Mouse (Mus musculus): ENCODE results near the gene Gstt2. TPM values are rescaled to one million over a fixed set of nuclear protein-coding genes. Genes with fewer than 3 reads are reported as not detected.

The Gstt2 gene
- total and polyA plus RNA-seq, 2 experiments: 308 to 830 TPM

DNA sequence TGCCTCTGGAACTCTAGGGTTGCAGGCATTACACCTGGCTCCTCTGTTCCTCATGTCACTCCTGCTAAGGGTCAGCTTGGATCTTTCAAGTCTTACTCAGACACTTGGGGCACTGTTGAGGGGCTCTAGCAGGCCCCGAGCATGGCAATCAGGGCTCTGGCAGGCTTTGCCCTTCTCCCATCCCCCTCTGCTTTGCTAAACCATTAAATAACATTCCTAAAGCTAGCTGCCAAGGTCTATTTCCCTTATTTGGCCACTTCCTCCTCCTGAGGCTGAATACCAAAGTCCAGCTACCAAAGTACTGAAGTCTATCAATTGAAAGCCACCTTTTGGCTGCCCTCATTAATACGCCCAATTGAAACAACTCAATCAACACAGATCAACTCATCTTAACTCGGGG, 42.3 kb downstream of the Gstt2 start:
- H3K27ac ChIP-seq (replicated peaks; ENCODE audit: insufficient read depth, low read depth, low read length): peak overlapping the region; percentile 86
- no peaks in the 10 kb centered on the region for H3K27me3 ChIP-seq (ENCODE audit: control insufficient read depth, insufficient read depth, low read length)
- H3K9ac ChIP-seq (ENCODE audit: low read depth, low read length): peak overlapping the region; percentile 69
- H3K36me3 ChIP-seq (ENCODE audit: control insufficient read depth, insufficient read depth, low read length): no peaks in the 10 kb centered on the region
- TF ChIP-seq POLR2A (IDR thresholded peaks at IDR 0.05; ENCODE audit: extremely low read depth, insufficient read depth, low read length): no peak
- no peak for TF ChIP-seq CTCF (IDR thresholded peaks at IDR 0.05; ENCODE audit: low read depth, low read length)
- 13% methylated on average over 3 of the region's 3 CpGs for WGBS
- peak; percentile 97 for DNase-seq (ENCODE audit: extremely low read depth, low read depth, low spot score)
- no peak overlapping the region; the same call in 1 of the 2 replicates for H3K4me3 ChIP-seq (ENCODE audit: insufficient read depth, low read depth, low read length)
- H3K79me2 ChIP-seq (ENCODE audit: control insufficient read depth, insufficient read depth, low read length): peaks cover 12% of the 10 kb centered on the region; the same call in 1 of the 2 replicates
- peaks cover 29% of the 10 kb centered on the region for H3K4me1 ChIP-seq (ENCODE audit: control insufficient read depth, insufficient read depth, low read length)

DNA sequence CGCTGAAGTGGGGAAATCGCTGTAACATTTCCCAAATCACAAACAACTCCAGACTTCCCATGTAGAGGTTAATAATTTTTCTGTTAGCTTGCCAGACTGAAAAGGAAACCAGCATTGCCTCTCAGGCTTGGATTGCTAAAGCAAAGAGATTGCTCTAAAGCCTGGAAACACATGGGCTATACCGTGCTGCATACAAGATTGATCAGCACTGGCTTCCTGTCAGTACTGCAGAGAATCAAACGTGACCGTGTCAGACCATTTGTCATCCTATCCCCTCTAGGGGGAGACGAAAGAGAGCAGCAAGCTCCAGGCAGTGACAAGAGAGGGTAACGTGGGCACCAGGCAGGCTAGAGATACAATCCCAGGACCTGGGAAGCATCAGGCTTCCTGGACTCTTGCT, 46.5 kb downstream of the Gstt2 start:
- H3K27ac ChIP-seq (replicated peaks; ENCODE audit: insufficient read depth, low read depth, low read length): peak overlapping the region; percentile 83
- no peak overlapping the region for H3K4me3 ChIP-seq (ENCODE audit: insufficient read depth, low read depth, low read length)
- 5% methylated on average over 7 of the region's 7 CpGs for WGBS
- H3K4me1 ChIP-seq (ENCODE audit: control insufficient read depth, insufficient read depth, low read length): peaks cover 40% of the 10 kb centered on the region
- peak overlapping the region; percentile 35 for H3K9ac ChIP-seq (ENCODE audit: low read depth, low read length)
- H3K36me3 ChIP-seq (ENCODE audit: control insufficient read depth, insufficient read depth, low read length): peaks cover 7% of the 10 kb centered on the region; the same call in 1 of the 2 replicates
- peak; percentile 67 for DNase-seq (ENCODE audit: extremely low read depth, low read depth, low spot score)
- no peaks in the 10 kb centered on the region for H3K27me3 ChIP-seq (ENCODE audit: control insufficient read depth, insufficient read depth, low read length)
- TF ChIP-seq POLR2A (IDR thresholded peaks at IDR 0.05; ENCODE audit: extremely low read depth, insufficient read depth, low read length) (no peak), CTCF (IDR thresholded peaks at IDR 0.05; ENCODE audit: low read depth, low read length) (no peak)
- peaks cover 9% of the 10 kb centered on the region; the same call in 1 of the 2 replicates for H3K79me2 ChIP-seq (ENCODE audit: control insufficient read depth, insufficient read depth, low read length)

DNA sequence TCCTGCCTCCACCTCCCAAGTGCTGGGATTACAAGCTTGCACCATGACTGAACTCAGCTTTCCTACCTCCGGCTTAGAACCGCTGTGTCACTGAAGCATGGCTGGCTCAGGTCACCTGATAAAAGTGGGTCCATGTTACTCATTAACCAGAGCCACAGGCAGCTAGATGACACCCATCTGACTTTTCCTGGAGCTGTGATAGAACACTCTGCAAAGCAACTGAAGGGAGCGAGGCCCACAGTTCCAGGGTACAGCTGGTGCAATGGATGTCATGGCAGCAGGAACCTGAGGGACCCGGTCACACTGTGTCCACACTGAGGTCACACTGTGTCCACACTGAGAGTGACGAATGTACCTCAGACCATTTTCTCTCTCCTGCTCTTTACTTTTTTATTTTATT, 47.4 kb downstream of the Gstt2 start:
- no peak for TF ChIP-seq POLR2A (IDR thresholded peaks at IDR 0.05; ENCODE audit: extremely low read depth, insufficient read depth, low read length)
- no peak for TF ChIP-seq CTCF (IDR thresholded peaks at IDR 0.05; ENCODE audit: low read depth, low read length)
- no peak overlapping the region for H3K9ac ChIP-seq (ENCODE audit: low read depth, low read length)
- peaks cover 9% of the 10 kb centered on the region; the same call in 1 of the 2 replicates for H3K79me2 ChIP-seq (ENCODE audit: control insufficient read depth, insufficient read depth, low read length)
- no peak overlapping the region for H3K4me3 ChIP-seq (ENCODE audit: insufficient read depth, low read depth, low read length)
- H3K27me3 ChIP-seq (ENCODE audit: control insufficient read depth, insufficient read depth, low read length): no peaks in the 10 kb centered on the region
- peak overlapping the region; percentile 83 for H3K27ac ChIP-seq (replicated peaks; ENCODE audit: insufficient read depth, low read depth, low read length)
- peaks cover 41% of the 10 kb centered on the region for H3K4me1 ChIP-seq (ENCODE audit: control insufficient read depth, insufficient read depth, low read length)
- 26% methylated on average over 5 of the region's 5 CpGs for WGBS
- peaks cover 8% of the 10 kb centered on the region for H3K36me3 ChIP-seq (ENCODE audit: control insufficient read depth, insufficient read depth, low read length)
- DNase-seq (ENCODE audit: extremely low read depth, low read depth, low spot score): peak; percentile 99

DNA sequence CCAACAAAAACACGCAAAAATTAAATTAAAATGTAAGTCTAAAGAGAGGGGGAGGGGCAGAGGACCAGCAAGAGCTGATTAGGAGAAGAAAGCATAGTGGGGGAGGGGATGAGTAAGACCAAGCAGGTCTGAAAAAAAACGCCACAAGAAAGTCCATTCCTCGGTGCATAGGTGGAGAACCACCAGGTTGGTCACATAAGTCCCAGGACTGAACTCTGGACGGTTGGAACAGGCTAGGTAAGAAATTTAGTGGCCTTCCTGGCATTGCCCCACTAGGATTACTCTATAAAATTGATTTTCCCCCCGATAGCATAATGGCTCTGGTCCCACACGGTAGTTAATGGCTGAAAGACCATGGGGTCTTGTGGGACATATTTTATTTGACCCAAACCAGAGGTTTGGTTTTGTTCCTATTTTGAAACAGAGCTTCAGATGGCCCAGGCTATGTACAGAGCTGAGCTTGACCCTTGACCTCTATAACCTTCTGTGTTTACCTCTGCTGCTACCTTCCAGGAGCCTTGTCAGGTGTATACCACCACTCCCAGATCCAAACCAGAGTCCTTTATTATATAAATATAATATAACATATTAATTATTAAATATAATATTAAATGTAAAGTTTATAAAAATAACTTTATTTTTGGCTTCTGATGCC, 48.0 kb downstream of the Gstt2 start:
- H3K4me1 ChIP-seq (ENCODE audit: control insufficient read depth, insufficient read depth, low read length): peaks cover 41% of the 10 kb centered on the region
- peaks cover 8% of the 10 kb centered on the region for H3K36me3 ChIP-seq (ENCODE audit: control insufficient read depth, insufficient read depth, low read length)
- DNase-seq (ENCODE audit: extremely low read depth, low read depth, low spot score): peak; percentile 78
- H3K9ac ChIP-seq (ENCODE audit: low read depth, low read length): no peak overlapping the region; the same call in 1 of the 2 replicates
- peaks cover 6% of the 10 kb centered on the region; the same call in 1 of the 2 replicates for H3K79me2 ChIP-seq (ENCODE audit: control insufficient read depth, insufficient read depth, low read length)
- peak overlapping the region; percentile 81 for H3K27ac ChIP-seq (replicated peaks; ENCODE audit: insufficient read depth, low read depth, low read length)
- no peak overlapping the region for H3K4me3 ChIP-seq (ENCODE audit: insufficient read depth, low read depth, low read length)
- 36% methylated on average over 6 of the region's 6 CpGs for WGBS
- no peaks in the 10 kb centered on the region for H3K27me3 ChIP-seq (ENCODE audit: control insufficient read depth, insufficient read depth, low read length)
- TF ChIP-seq CTCF (IDR thresholded peaks at IDR 0.05; ENCODE audit: low read depth, low read length): no peak
- no peak for TF ChIP-seq POLR2A (IDR thresholded peaks at IDR 0.05; ENCODE audit: extremely low read depth, insufficient read depth, low read length)

DNA sequence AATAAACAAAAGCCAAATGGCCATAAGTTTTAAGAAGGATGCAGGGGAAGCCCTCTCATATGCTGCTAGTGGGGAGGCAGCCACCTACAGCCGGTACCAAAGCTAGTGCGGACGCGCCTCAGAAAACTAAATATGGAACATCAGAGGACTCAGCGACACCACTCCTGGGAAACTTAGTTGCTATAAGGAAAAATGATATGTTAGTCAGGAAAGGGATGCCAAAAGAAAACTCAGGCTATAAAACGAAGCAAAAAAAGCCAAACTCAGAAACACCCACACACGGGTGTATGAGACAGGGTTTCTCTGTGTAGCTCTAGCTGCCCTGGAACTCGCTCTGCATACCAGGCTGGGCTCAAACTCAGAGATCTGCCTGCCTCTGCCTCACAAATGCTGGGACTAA, 48.9 kb downstream of the Gstt2 start:
- peaks cover 44% of the 10 kb centered on the region for H3K4me1 ChIP-seq (ENCODE audit: control insufficient read depth, insufficient read depth, low read length)
- no peaks in the 10 kb centered on the region for H3K27me3 ChIP-seq (ENCODE audit: control insufficient read depth, insufficient read depth, low read length)
- H3K9ac ChIP-seq (ENCODE audit: low read depth, low read length): no peak overlapping the region
- peaks cover 8% of the 10 kb centered on the region for H3K36me3 ChIP-seq (ENCODE audit: control insufficient read depth, insufficient read depth, low read length)
- 95% methylated on average over 8 of the region's 8 CpGs for WGBS
- no peak overlapping the region for H3K4me3 ChIP-seq (ENCODE audit: insufficient read depth, low read depth, low read length)
- no peak overlapping the region for H3K27ac ChIP-seq (replicated peaks; ENCODE audit: insufficient read depth, low read depth, low read length)
- H3K79me2 ChIP-seq (ENCODE audit: control insufficient read depth, insufficient read depth, low read length): peaks cover 3% of the 10 kb centered on the region; the same call in 1 of the 2 replicates
- TF ChIP-seq POLR2A (IDR thresholded peaks at IDR 0.05; ENCODE audit: extremely low read depth, insufficient read depth, low read length): no peak
- no peak for TF ChIP-seq CTCF (IDR thresholded peaks at IDR 0.05; ENCODE audit: low read depth, low read length)
- no peak for DNase-seq (ENCODE audit: extremely low read depth, low read depth, low spot score)

DNA sequence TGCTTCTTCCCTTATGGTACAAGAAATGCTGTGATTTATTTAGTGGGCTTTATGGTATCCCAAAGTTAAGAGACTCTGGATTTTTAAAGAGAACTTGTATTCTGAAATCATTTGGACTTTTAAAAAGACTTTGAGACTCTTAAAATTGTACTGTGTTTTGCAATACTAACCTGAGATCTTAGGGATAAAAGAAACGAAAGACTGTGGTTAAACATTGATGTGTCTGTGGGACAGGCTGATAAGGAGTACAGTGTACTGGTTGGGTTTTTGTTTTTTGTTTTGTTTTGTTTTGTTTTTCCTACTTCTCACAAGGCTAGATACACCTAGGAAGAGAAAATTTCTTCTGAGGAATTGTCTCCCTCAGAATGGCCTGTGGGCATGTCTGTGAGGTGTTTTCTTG, 51.8 kb downstream of the Gstt2 start:
- 21% methylated on average over 1 of the region's 1 CpGs for WGBS
- Histone ChIP-seq H3K4me1 (ENCODE audit: control insufficient read depth, insufficient read depth, low read length) (peaks cover 44% of the 10 kb centered on the region), H3K27ac (replicated peaks; ENCODE audit: insufficient read depth, low read depth, low read length) (peak overlapping the region; percentile 84), H3K36me3 (ENCODE audit: control insufficient read depth, insufficient read depth, low read length) (peaks cover 8% of the 10 kb centered on the region), H3K4me3 (ENCODE audit: insufficient read depth, low read depth, low read length) (no peak overlapping the region), H3K9ac (ENCODE audit: low read depth, low read length) (peak overlapping the region; percentile 17; the same call in 1 of the 2 replicates), H3K79me2 (ENCODE audit: control insufficient read depth, insufficient read depth, low read length) (peaks cover 3% of the 10 kb centered on the region; the same call in 1 of the 2 replicates), H3K27me3 (ENCODE audit: control insufficient read depth, insufficient read depth, low read length) (no peaks in the 10 kb centered on the region)
- peak; percentile 90 for DNase-seq (ENCODE audit: extremely low read depth, low read depth, low spot score)
- TF ChIP-seq POLR2A (IDR thresholded peaks at IDR 0.05; ENCODE audit: extremely low read depth, insufficient read depth, low read length) (no peak), CTCF (IDR thresholded peaks at IDR 0.05; ENCODE audit: low read depth, low read length) (no peak)

Other genes with a start within 250 kb of the Gstt2 start
- gene Ggt5, start 248.1 kb downstream of the Gstt2 start, total RNA-seq (2014; rRNA removed): 1.2 and 2.0 TPM in 2 replicates
- gene Ggt5, start 248.1 kb downstream of the Gstt2 start, polyA plus RNA-seq (2012; rRNA removed): 7.0 and 10.6 TPM in 2 replicates
- 1.0 and 1.1 TPM in 2 replicates for gene Susd2, start 193.4 kb downstream of the Gstt2 start, total RNA-seq (2014; rRNA removed)
- 2.0 and 2.8 TPM in 2 replicates for gene Susd2, start 193.4 kb downstream of the Gstt2 start, polyA plus RNA-seq (2012; rRNA removed)
- 7.8 and 12.7 TPM in 2 replicates for gene Cabin1, start 73.1 kb downstream of the Gstt2 start, total RNA-seq (2014; rRNA removed)
- gene Cabin1, start 73.1 kb downstream of the Gstt2 start, polyA plus RNA-seq (2012; rRNA removed): 7.7 and 10.1 TPM in 2 replicates
- 347 and 388 TPM in 2 replicates for gene Ddt, start 64.0 kb downstream of the Gstt2 start, total RNA-seq (2014; rRNA removed)
- 898 and 914 TPM in 2 replicates for gene Ddt, start 64.0 kb downstream of the Gstt2 start, polyA plus RNA-seq (2012; rRNA removed)
- not detected in 2 replicates for gene Gm20441, start 56.5 kb downstream of the Gstt2 start, total RNA-seq (2014; rRNA removed)
- gene Gm20441, start 56.5 kb downstream of the Gstt2 start, polyA plus RNA-seq (2012; rRNA removed): 0.37 and 0.80 TPM in 2 replicates
- 126 and 181 TPM in 2 replicates for gene Gstt3, start 56.0 kb downstream of the Gstt2 start, total RNA-seq (2014; rRNA removed)
- 198 and 213 TPM in 2 replicates for gene Gstt3, start 56.0 kb downstream of the Gstt2 start, polyA plus RNA-seq (2012; rRNA removed)
- gene Gstt1, start 38.8 kb downstream of the Gstt2 start, total RNA-seq (2014; rRNA removed): 458 and 622 TPM in 2 replicates
- 1,012 and 1,223 TPM in 2 replicates for gene Gstt1, start 38.8 kb downstream of the Gstt2 start, polyA plus RNA-seq (2012; rRNA removed)
- 0.09 TPM in 1 of 2 replicates, not detected in the other for gene Gstt4, start 14.9 kb downstream of the Gstt2 start, total RNA-seq (2014; rRNA removed)
- not detected in 2 replicates for gene Gstt4, start 14.9 kb downstream of the Gstt2 start, polyA plus RNA-seq (2012; rRNA removed)
- gene Mif, start 22.8 kb upstream of the Gstt2 start, total RNA-seq (2014; rRNA removed): 211 and 380 TPM in 2 replicates
- gene Mif, start 22.8 kb upstream of the Gstt2 start, polyA plus RNA-seq (2012; rRNA removed): 1,030 and 1,462 TPM in 2 replicates
- 2.1 and 6.4 TPM in 2 replicates for gene Derl3, start 56.0 kb upstream of the Gstt2 start, total RNA-seq (2014; rRNA removed)
- 6.4 and 15.0 TPM in 2 replicates for gene Derl3, start 56.0 kb upstream of the Gstt2 start, polyA plus RNA-seq (2012; rRNA removed)
- gene Smarcb1, start 84.2 kb upstream of the Gstt2 start, total RNA-seq (2014; rRNA removed): 10.9 and 13.6 TPM in 2 replicates
- gene Smarcb1, start 84.2 kb upstream of the Gstt2 start, polyA plus RNA-seq (2012; rRNA removed): 15.9 and 18.1 TPM in 2 replicates
- gene Chchd10, start 95.7 kb upstream of the Gstt2 start, total RNA-seq (2014; rRNA removed): 657 and 788 TPM in 2 replicates
- 1,775 and 1,843 TPM in 2 replicates for gene Chchd10, start 95.7 kb upstream of the Gstt2 start, polyA plus RNA-seq (2012; rRNA removed)
- gene Mmp11, start 99.1 kb upstream of the Gstt2 start, total RNA-seq (2014; rRNA removed): 0.18 and 1.5 TPM in 2 replicates
- gene Mmp11, start 99.1 kb upstream of the Gstt2 start, polyA plus RNA-seq (2012; rRNA removed): 1.4 and 1.6 TPM in 2 replicates
- gene Gm867, start 103.2 kb upstream of the Gstt2 start, total RNA-seq (2014; rRNA removed): 0.09 TPM in 1 of 2 replicates, not detected in the other
- 0.11 TPM in 1 of 2 replicates, not detected in the other for gene Gm867, start 103.2 kb upstream of the Gstt2 start, polyA plus RNA-seq (2012; rRNA removed)
- 0.55 and 1.3 TPM in 2 replicates for gene Vpreb3, start 105.6 kb upstream of the Gstt2 start, total RNA-seq (2014; rRNA removed)
- gene Vpreb3, start 105.6 kb upstream of the Gstt2 start, polyA plus RNA-seq (2012; rRNA removed): 0.73 and 2.0 TPM in 2 replicates
- gene Gm5134, start 117.1 kb upstream of the Gstt2 start, total RNA-seq (2014; rRNA removed): 0.07 TPM in 1 of 2 replicates, not detected in the other
- gene Gm5134, start 117.1 kb upstream of the Gstt2 start, polyA plus RNA-seq (2012; rRNA removed): not detected in 2 replicates
- gene Zfp280b, start 195.2 kb upstream of the Gstt2 start, total RNA-seq (2014; rRNA removed): 3.0 and 3.1 TPM in 2 replicates
- gene Zfp280b, start 195.2 kb upstream of the Gstt2 start, polyA plus RNA-seq (2012; rRNA removed): 2.6 and 3.8 TPM in 2 replicates